Comparison of ENCODE assay signal across 12 mouse cellular contexts in genomic region chr11:6120596-6120995, GRCm38 (mm10). TPM values are rescaled to one million over a fixed set of nuclear protein-coding genes. Genes with fewer than 3 reads are reported as not detected.
DNase-seq lines count a peak whose midpoint lies in the region; ATAC-seq lines count a peak whose summit lies in the region.
"Had no signal": no experiment of that assay in that cellular context is flagged by ENCODE, and none has a peak within 500 bp of the region (broad histone marks: within the 10 kb centered on the region; RNA-seq: fewer than 3 reads in every experiment).

No protein-coding gene starts in this region.

- no peaks in the 10 kb centered on the region for H3K4me1 ChIP-seq in midbrain, embryonic 11.5 days (ENCODE audit: control insufficient read depth, insufficient read depth, low read length)
- no peaks in the 10 kb centered on the region for H3K4me1 ChIP-seq in midbrain, embryonic 15.5 days
- H3K4me1 ChIP-seq in intestine, embryonic 15.5 days (replicated peaks), result 0 out of 2 replicates have a peak, but pooled peaks cover 4% of the 10 kb centered on the region
- H3K4me1 ChIP-seq: embryonic facial prominence, embryonic 12.5 days had no signal

- no peaks in the 10 kb centered on the region for H3K36me3 ChIP-seq in midbrain, embryonic 11.5 days (ENCODE audit: control insufficient read depth, insufficient read depth, low read length)
- 0 out of 2 replicates have a peak, but pooled peaks cover 10% of the 10 kb centered on the region for H3K36me3 ChIP-seq in midbrain, embryonic 15.5 days (replicated peaks)
- H3K36me3 ChIP-seq in intestine, embryonic 15.5 days, result peaks cover 8% of the 10 kb centered on the region

- DNase-seq in midbrain, embryonic 11.5 days (ENCODE audit: low spot score, missing footprints), result peak; percentile 45
- peak; percentile 97 to 99 for DNase-seq in cerebellum, postnatal 14 days
- peak; percentile 61 to 65 for DNase-seq in layer of hippocampus, postnatal 36 days
- DNase-seq in right cerebral cortex, postnatal 36 days (ENCODE audit: low spot score in 2 of 2), result peak; percentile 80 to 93
- no peak for DNase-seq in natural killer cell, adult 2 months (ENCODE audit: low spot score in 2 of 2)
- no peak for DNase-seq in embryo, embryonic 10.5 days (ENCODE audit: low spot score)
- DNase-seq: heart, adult 11 months had no signal

- no peak overlapping the region for H3K4me3 ChIP-seq in midbrain, embryonic 11.5 days (ENCODE audit: low read depth, low read length)
- no peak overlapping the region for H3K4me3 ChIP-seq in midbrain, embryonic 15.5 days
- no peak overlapping the region for H3K4me3 ChIP-seq in intestine, embryonic 15.5 days (replicated peaks)
- H3K4me3 ChIP-seq: embryonic facial prominence, embryonic 12.5 days had no signal

- H3K27ac ChIP-seq in midbrain, embryonic 11.5 days (ENCODE audit: low read depth, low read length), result no peak overlapping the region
- H3K27ac ChIP-seq in midbrain, embryonic 15.5 days, result no peak overlapping the region; the same call in 1 of the 2 replicates
- no peak overlapping the region for H3K27ac ChIP-seq in intestine, embryonic 15.5 days
- H3K27ac ChIP-seq: embryonic facial prominence, embryonic 12.5 days; liver, embryonic 14.5 days had no signal

- H3K9ac ChIP-seq in midbrain, embryonic 11.5 days (ENCODE audit: low read length), result no peak overlapping the region
- no peak overlapping the region for H3K9ac ChIP-seq in midbrain, embryonic 15.5 days
- no peak overlapping the region for H3K9ac ChIP-seq in intestine, embryonic 15.5 days
- H3K9ac ChIP-seq: embryonic facial prominence, embryonic 12.5 days; liver, embryonic 14.5 days had no signal

- H3K27me3 ChIP-seq in midbrain, embryonic 11.5 days (ENCODE audit: control insufficient read depth, insufficient read depth, low read length), result no peaks in the 10 kb centered on the region
- no peaks in the 10 kb centered on the region for H3K27me3 ChIP-seq in midbrain, embryonic 15.5 days (replicated peaks)
- H3K27me3 ChIP-seq in intestine, embryonic 15.5 days (replicated peaks), result no peaks in the 10 kb centered on the region
- H3K27me3 ChIP-seq: embryonic facial prominence, embryonic 12.5 days had no signal

- no peaks in the 10 kb centered on the region for H3K9me3 ChIP-seq in midbrain, embryonic 11.5 days (ENCODE audit: control insufficient read depth, low read length)
- H3K9me3 ChIP-seq in midbrain, embryonic 15.5 days, result no peaks in the 10 kb centered on the region
- no peaks in the 10 kb centered on the region for H3K9me3 ChIP-seq in intestine, embryonic 15.5 days
- H3K9me3 ChIP-seq: embryonic facial prominence, embryonic 12.5 days had no signal

- ATAC-seq in midbrain, embryonic 11.5 days (ENCODE audit: low FRiP score), result no peak
- ATAC-seq in midbrain, embryonic 15.5 days (replicated peaks), result no peak
- ATAC-seq in intestine, embryonic 15.5 days, result no peak
- ATAC-seq: intestine, embryonic 16.5 days had no signal

- 82% methylated on average over 11 of the region's 11 CpGs for WGBS in midbrain, embryonic 11.5 days
- 79% methylated on average over 11 of the region's 11 CpGs for WGBS in midbrain, embryonic 15.5 days
- WGBS in intestine, embryonic 15.5 days, result 88% methylated on average over 11 of the region's 11 CpGs

- H3K4me2 ChIP-seq in midbrain, embryonic 11.5 days, result no peak overlapping the region
- no peak overlapping the region for H3K4me2 ChIP-seq in midbrain, embryonic 15.5 days
- H3K4me2 ChIP-seq in intestine, embryonic 15.5 days (replicated peaks), result no peak overlapping the region
- H3K4me2 ChIP-seq: embryonic facial prominence, embryonic 12.5 days had no signal

RNA-seq across cellular contexts. Expression of gene Camk2b, which starts 54.4 kb away (rescaled TPM):
- polyA plus RNA-seq in midbrain, embryonic 11.5 days (2014; fragmentation: Nextera tagmentation; extraction: Ambion mirVana), result 2.4 and 2.5 TPM in 2 replicates
- polyA plus RNA-seq in midbrain, embryonic 15.5 days (2015; fragmentation: Nextera tagmentation; extraction: Ambion mirVana), result 134 and 147 TPM in 2 replicates
- 1,000 to 10,000 TPM; 1,105 to 1,153 TPM for total RNA-seq in layer of hippocampus, postnatal 36 days (2021)
- polyA plus RNA-seq in intestine, embryonic 15.5 days (2015; fragmentation: Nextera tagmentation; extraction: Ambion mirVana), result 5.3 and 5.9 TPM in 2 replicates

Comparison
In these comparisons a context has a peak if more than half of its experiments do, and no peak if none do; other contexts are left out.
1. RNA of gene Camk2b, which starts 54.4 kb away (polyA plus RNA-seq): 134 to 147 TPM in midbrain, embryonic 15.5 days; 5.3 to 5.9 TPM in intestine, embryonic 15.5 days and 2.4 to 2.5 TPM in midbrain, embryonic 11.5 days; every median in the first group is over 10 times any median in the second.
2. DNase-seq: peak in midbrain, embryonic 11.5 days (single experiment), cerebellum, postnatal 14 days (2 of 2), layer of hippocampus, postnatal 36 days (2 of 2) and right cerebral cortex, postnatal 36 days (2 of 2); none in natural killer cell, adult 2 months (0 of 2) and embryo, embryonic 10.5 days (single experiment).